Mouse (Mus musculus) midbrain, embryonic 16.5 days (tissue): ENCODE data around the gene Gmppa. TPM values are rescaled to one million over a fixed set of nuclear protein-coding genes. Genes with fewer than 3 reads are reported as not detected.
A peak's percentile ranks its signal among the peaks of the same experiment; 100 is the strongest.

Experiments
- ATAC-seq: fragments of 200-750 bp; cut with Nextera tagmentation; 2 replicates; pipeline ENCODE4 v1.8.0; 2017; ENCODE audit warnings: moderate TSS enrichment
- H3K27ac ChIP-seq: fragments of 300-500 bp; sonication (generic); 2 replicates; pipeline ENCODE4 v1.5.1; 2014; ENCODE audit warnings: mild to moderate bottlenecking, low read length, mixed read lengths
- H3K27me3 ChIP-seq: fragments of 300-500 bp; sonication (generic); 2 replicates; pipeline ENCODE4 v1.6.1; 2014; ENCODE audit warnings: low read depth, low read length, mixed read lengths; ENCODE audit not compliant: control insufficient read depth, insufficient read depth
- H3K36me3 ChIP-seq: fragments of 300-500 bp; sonication (generic); 2 replicates; pipeline ENCODE4 v1.6.1; 2014; ENCODE audit warnings: mild to moderate bottlenecking, low read length, moderate library complexity, mixed read lengths; ENCODE audit not compliant: control insufficient read depth, insufficient read depth
- H3K4me1 ChIP-seq: fragments of 300-500 bp; sonication (generic); 2 replicates; pipeline ENCODE4 v1.6.1; 2014; ENCODE audit warnings: mild to moderate bottlenecking, low read length, mixed read lengths; ENCODE audit not compliant: control insufficient read depth, insufficient read depth
- H3K4me2 ChIP-seq: fragments of 300-500 bp; sonication (generic); 2 replicates; pipeline ENCODE4 v1.6.1; 2014; ENCODE audit warnings: mild to moderate bottlenecking, low read length, mixed read lengths
- H3K4me3 ChIP-seq: fragments of 300-500 bp; sonication (generic); 2 replicates; pipeline ENCODE4 v1.5.1; 2014; ENCODE audit warnings: low read depth, mild to moderate bottlenecking, low read length, moderate library complexity, mixed read lengths
- H3K9ac ChIP-seq: fragments of 300-500 bp; sonication (generic); 2 replicates; pipeline ENCODE4 v1.6.1; 2014; ENCODE audit warnings: low read depth, low read length, mixed read lengths
- H3K9me3 ChIP-seq: fragments of 300-500 bp; sonication (generic); replicated peaks from 2 replicates; pipeline ENCODE4 v1.6.1; 2014; ENCODE audit warnings: mild to moderate bottlenecking, low read length, mixed read lengths; ENCODE audit not compliant: control insufficient read depth, poor library complexity, severe bottlenecking
- WGBS: fragments of 180-500 bp; shearing (Covaris S2); extraction: QIAGEN DNeasy Blood & Tissue Kit; methylation state at CpG from one replicate; pipeline ENCODE4 v1.1.7; 2014; 5-methylcytosine and 5-hydroxymethylcytosine counted together
- polyA plus RNA-seq: library from polyadenylated mRNA; unstranded; fragments of >200 nt; fragmentation: Nextera tagmentation; extraction: Ambion mirVana; gene quantifications from 2 replicates; pipeline ENCODE4 v1.2.1, GENCODE M21; 2015

Gene Gmppa
- 79.7 and 81.3 TPM in 2 replicates for polyA plus RNA-seq

- Histone ChIP-seq H3K27me3 (no peaks in the 10 kb centered on the region), H3K4me1 (peaks cover 10% of the 10 kb centered on the region), H3K36me3 (no peaks in the 10 kb centered on the region), H3K4me3 (peak within 1 kb of the TSS; percentile 62), H3K4me2 (peak within 1 kb of the TSS; percentile 82), H3K9me3 (no peaks in the 10 kb centered on the region), H3K9ac (peak within 1 kb of the TSS; percentile 75), H3K27ac (peak within 1 kb of the TSS; percentile 80)
- 5% methylated on average over 28 of the region's 28 CpGs for WGBS
- peak; percentile 88 for ATAC-seq
These were observed at the start of gene Gmppa for GRCm38 (mm10) chr1:75435475-75436328. Gene Gmppa (plus strand): TSS chr1:75435930.

DNA sequence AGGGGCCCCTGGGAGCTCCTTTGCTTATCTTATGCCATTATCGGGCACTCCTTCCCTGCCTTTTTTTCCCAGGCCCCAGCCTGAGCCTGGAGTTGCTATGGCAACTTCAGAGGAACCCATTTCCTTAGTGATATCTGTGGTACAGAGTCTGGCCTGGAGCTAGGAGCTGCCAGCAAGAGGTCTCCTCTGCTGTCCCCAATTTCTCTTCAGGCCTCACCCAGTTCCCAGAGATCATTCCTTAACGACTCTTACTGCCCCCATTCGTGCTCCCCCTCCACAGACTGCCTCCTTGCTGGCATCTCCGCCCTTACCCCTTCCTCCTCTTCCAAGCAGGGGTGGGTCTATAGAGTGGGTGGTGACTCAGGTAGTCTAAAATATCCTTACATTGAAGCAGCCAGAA lies 49.6 kb upstream of the Gmppa start:
- ATAC-seq, result no peak
- Histone ChIP-seq H3K4me3 (no peak overlapping the region), H3K27ac (no peak overlapping the region), H3K27me3 (peaks cover 16% of the 10 kb centered on the region), H3K9me3 (no peaks in the 10 kb centered on the region), H3K4me1 (peaks cover 60% of the 10 kb centered on the region), H3K36me3 (0 out of 2 replicates have a peak, but pooled peaks cover 3% of the 10 kb centered on the region), H3K9ac (no peak overlapping the region), H3K4me2 (peak overlapping the region; percentile 33)
- 28% methylated on average over 4 of the region's 4 CpGs for WGBS

- Histone ChIP-seq H3K27me3 (peaks cover 16% of the 10 kb centered on the region), H3K4me2 (peak overlapping the region; percentile 47; the same call in 1 of the 2 replicates), H3K9ac (peak overlapping the region; percentile 39), H3K27ac (no peak overlapping the region), H3K9me3 (no peaks in the 10 kb centered on the region), H3K36me3 (peaks cover 3% of the 10 kb centered on the region; the same call in 1 of the 2 replicates), H3K4me3 (peak overlapping the region; percentile 22; the same call in 1 of the 2 replicates), H3K4me1 (peaks cover 56% of the 10 kb centered on the region)
- no peak for ATAC-seq
- 9% methylated on average over 7 of the region's 7 CpGs for WGBS
These were observed 48.2 kb upstream of the Gmppa start for GRCm38 (mm10) chr1:75387469-75387928.

GRCm38 (mm10) chr1:75387929-75388897 lies 47.5 kb upstream of the Gmppa start:
- Histone ChIP-seq H3K27ac (no peak overlapping the region), H3K4me2 (peak overlapping the region; percentile 47), H3K4me3 (peak overlapping the region; percentile 22), H3K4me1 (peaks cover 51% of the 10 kb centered on the region), H3K9ac (peak overlapping the region; percentile 39), H3K9me3 (no peaks in the 10 kb centered on the region), H3K27me3 (peaks cover 16% of the 10 kb centered on the region), H3K36me3 (peaks cover 7% of the 10 kb centered on the region; the same call in 1 of the 2 replicates)
- WGBS, result 7% methylated on average over 94 of the region's 94 CpGs
- ATAC-seq, result peak; percentile 4; the same call in 1 of the 2 replicates

DNA sequence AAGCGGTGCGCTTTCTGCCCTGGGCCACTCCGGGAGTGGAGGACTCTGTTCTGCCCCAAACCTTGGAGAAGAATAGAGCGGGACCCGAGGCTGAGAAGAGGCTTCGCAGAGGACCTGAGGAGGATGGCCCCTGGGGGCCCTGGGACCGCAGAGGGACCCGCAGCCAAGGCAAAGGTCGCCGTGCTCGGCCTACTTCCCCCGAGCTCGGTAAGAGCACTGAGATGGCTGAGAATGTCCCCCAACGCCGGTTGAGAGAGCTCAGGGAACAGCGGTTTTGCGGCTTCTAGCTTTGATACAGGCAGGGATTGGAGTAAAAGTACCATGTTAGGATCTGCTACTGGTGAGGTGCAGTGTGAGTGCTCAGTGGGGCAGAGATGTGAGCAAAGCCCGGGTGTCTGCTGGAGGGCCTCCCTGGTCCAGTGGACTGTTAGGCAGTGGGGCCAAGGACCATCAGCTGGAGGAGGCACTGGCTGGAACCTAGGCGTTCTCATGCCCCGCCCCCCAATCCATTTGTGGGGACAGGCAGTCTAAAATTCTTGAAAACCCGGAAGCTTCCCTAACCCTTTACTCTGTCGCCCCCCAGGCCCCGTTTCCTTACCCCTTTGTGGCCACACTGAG lies 46.7 kb upstream of the Gmppa start:
- Histone ChIP-seq H3K9me3 (no peaks in the 10 kb centered on the region), H3K27me3 (peaks cover 16% of the 10 kb centered on the region), H3K36me3 (peaks cover 7% of the 10 kb centered on the region; the same call in 1 of the 2 replicates), H3K4me1 (peaks cover 48% of the 10 kb centered on the region), H3K4me2 (peak overlapping the region; percentile 47), H3K9ac (peak overlapping the region; percentile 39), H3K27ac (no peak overlapping the region), H3K4me3 (0 out of 2 replicates have a peak overlapping the region, but pooled peaks have one; percentile 9)
- no peak for ATAC-seq
- WGBS, result 21% methylated on average over 23 of the region's 23 CpGs

- WGBS, result 67% methylated on average over 9 of the region's 9 CpGs
- ATAC-seq, result no peak
- Histone ChIP-seq H3K27ac (no peak overlapping the region), H3K9ac (no peak overlapping the region), H3K4me1 (peaks cover 10% of the 10 kb centered on the region), H3K27me3 (peaks cover 5% of the 10 kb centered on the region; the same call in 1 of the 2 replicates), H3K9me3 (no peaks in the 10 kb centered on the region), H3K4me3 (no peak overlapping the region), H3K4me2 (no peak overlapping the region), H3K36me3 (peaks cover 7% of the 10 kb centered on the region; the same call in 1 of the 2 replicates)
These were observed 42.6 kb upstream of the Gmppa start for GRCm38 (mm10) chr1:75393139-75393538.

- H3K4me1 ChIP-seq, result peaks cover 8% of the 10 kb centered on the region; the same call in 1 of the 2 replicates
- H3K27ac ChIP-seq, result no peak overlapping the region
- 80% methylated on average over 3 of the region's 3 CpGs for WGBS
- H3K36me3 ChIP-seq, result peaks cover 7% of the 10 kb centered on the region; the same call in 1 of the 2 replicates
- no peak for ATAC-seq
- H3K9ac ChIP-seq, result no peak overlapping the region
- no peak overlapping the region for H3K4me3 ChIP-seq
- 0 out of 2 replicates have a peak, but pooled peaks cover 4% of the 10 kb centered on the region for H3K27me3 ChIP-seq
- H3K4me2 ChIP-seq, result no peak overlapping the region
- H3K9me3 ChIP-seq, result no peaks in the 10 kb centered on the region
These were observed 41.9 kb upstream of the Gmppa start for GRCm38 (mm10) chr1:75393846-75394245.

DNA sequence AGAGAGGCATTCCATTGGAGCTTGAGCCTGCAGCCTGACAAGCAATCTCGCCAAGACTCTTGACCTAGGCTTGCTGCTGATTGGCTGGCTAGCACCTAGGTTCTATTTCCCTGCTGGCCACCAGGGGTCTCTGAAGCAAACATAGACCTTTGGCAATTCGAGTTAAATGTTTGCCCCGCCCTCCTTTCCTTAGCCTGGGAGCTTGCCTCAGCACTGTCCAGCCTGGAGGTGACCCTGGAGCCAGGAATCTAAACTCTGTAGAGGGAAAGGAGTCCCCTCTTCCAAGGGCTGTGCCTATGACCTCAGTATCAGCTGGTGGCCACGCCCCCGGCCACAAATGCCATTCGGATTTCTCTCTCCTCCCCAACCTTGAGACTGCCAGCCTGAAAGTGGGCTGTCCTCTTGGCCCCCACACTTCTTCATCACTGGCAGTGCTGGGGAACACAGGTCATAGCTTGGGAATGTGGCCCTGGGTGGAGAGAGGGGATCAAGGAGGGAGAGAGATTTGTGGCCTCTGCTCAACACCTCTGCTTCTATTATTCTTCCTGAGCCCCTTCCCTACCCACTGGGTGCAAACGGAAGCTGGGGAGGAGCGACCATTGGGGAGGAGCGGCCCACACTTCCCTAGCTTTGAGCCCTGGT lies 36.8 kb upstream of the Gmppa start:
- no peaks in the 10 kb centered on the region for H3K27me3 ChIP-seq
- ATAC-seq, result peak; percentile 36; the same call in 1 of the 2 replicates
- no peak overlapping the region for H3K4me3 ChIP-seq
- H3K27ac ChIP-seq, result no peak overlapping the region
- no peak overlapping the region for H3K4me2 ChIP-seq
- peaks cover 17% of the 10 kb centered on the region for H3K4me1 ChIP-seq
- H3K36me3 ChIP-seq, result peaks cover 12% of the 10 kb centered on the region
- WGBS, result 9% methylated on average over 9 of the region's 9 CpGs
- H3K9ac ChIP-seq, result no peak overlapping the region
- H3K9me3 ChIP-seq, result no peaks in the 10 kb centered on the region
